Mouse (Mus musculus): ENCODE data around the gene 2410137M14Rik.
"Not testable (repeated sequence)": the region's sequence is repeated elsewhere in the genome, so short reads cannot be mapped to it uniquely, and the experiment has no call there.

The 2410137M14Rik gene

GRCm38 (mm10) chr17:36993770-36994325 lies 12.8 kb upstream of the 2410137M14Rik start:
- no peak for ATAC-seq (ENCODE audit: low TSS enrichment)

GRCm38 (mm10) chr17:36992336-36993104 lies 11.5 kb upstream of the 2410137M14Rik start:
- ATAC-seq (ENCODE audit: low TSS enrichment): peak; percentile 74

- not testable (repeated sequence) for ATAC-seq (ENCODE audit: low TSS enrichment)
These were observed 9.6 kb upstream of the 2410137M14Rik start for GRCm38 (mm10) chr17:36990630-36991029.

GRCm38 (mm10) chr17:36989437-36989836 lies 8.4 kb upstream of the 2410137M14Rik start, which contains the start of gene H2-M5:
H2-M5 (minus strand) TSS chr17:36989537.
- no peak for ATAC-seq (ENCODE audit: low TSS enrichment)

GRCm38 (mm10) chr17:36988475-36988874 lies 7.4 kb upstream of the 2410137M14Rik start:
- ATAC-seq (ENCODE audit: low TSS enrichment): peak; percentile 30; the same call in 1 of the 2 replicates

GRCm38 (mm10) chr17:36982253-36983155 lies 1.5 kb upstream of the 2410137M14Rik start:
- no peak for ATAC-seq (ENCODE audit: low TSS enrichment)

GRCm38 (mm10) chr17:36981845-36982244 lies 808 bp upstream of the 2410137M14Rik start:
- ATAC-seq (ENCODE audit: low TSS enrichment): no peak

GRCm38 (mm10) chr17:36973271-36973787 lies 7.7 kb downstream of the 2410137M14Rik start:
- no peak for ATAC-seq (ENCODE audit: low TSS enrichment)

- ATAC-seq (ENCODE audit: low TSS enrichment): no peak
These were observed 8.2 kb downstream of the 2410137M14Rik start for GRCm38 (mm10) chr17:36972791-36973190.

GRCm38 (mm10) chr17:36971172-36971850 lies 9.7 kb downstream of the 2410137M14Rik start:
- ATAC-seq (ENCODE audit: low TSS enrichment): peak; percentile 93

- ATAC-seq (ENCODE audit: low TSS enrichment): no peak
These were observed 10.6 kb downstream of the 2410137M14Rik start for GRCm38 (mm10) chr17:36970316-36970890.

GRCm38 (mm10) chr17:36966875-36967274 lies 14.2 kb downstream of the 2410137M14Rik start:
- no peak for ATAC-seq (ENCODE audit: low TSS enrichment)

GRCm38 (mm10) chr17:36961125-36961524 lies 19.9 kb downstream of the 2410137M14Rik start:
- ATAC-seq (ENCODE audit: low TSS enrichment): no peak

GRCm38 (mm10) chr17:36958884-36959283 lies 22.2 kb downstream of the 2410137M14Rik start:
- peak; percentile 22; the same call in 1 of the 2 replicates for ATAC-seq (ENCODE audit: low TSS enrichment)

- peak; percentile 97 for ATAC-seq (ENCODE audit: low TSS enrichment)
These were observed 22.9 kb downstream of the 2410137M14Rik start, which contains the start of the genes Znrd1 and Znrd1as for GRCm38 (mm10) chr17:36957999-36958743. Znrd1 (minus strand) TSS chr17:36958559. Znrd1as (plus strand) TSS chr17:36958592.

GRCm38 (mm10) chr17:36953062-36953461 lies 28.0 kb downstream of the 2410137M14Rik start:
- ATAC-seq (ENCODE audit: low TSS enrichment): no peak

GRCm38 (mm10) chr17:36952631-36953030 lies 28.4 kb downstream of the 2410137M14Rik start:
- ATAC-seq (ENCODE audit: low TSS enrichment): no peak

- peak; percentile 92 for ATAC-seq (ENCODE audit: low TSS enrichment)
These were observed 29.8 kb downstream of the 2410137M14Rik start, which contains the start of gene Ppp1r11 for GRCm38 (mm10) chr17:36950981-36951947. Ppp1r11 (minus strand) TSS chr17:36951741.

GRCm38 (mm10) chr17:36949265-36949664 lies 31.8 kb downstream of the 2410137M14Rik start:
- ATAC-seq (ENCODE audit: low TSS enrichment): no peak
